Mouse (Mus musculus): ENCODE measurements around the gene Slc25a19. TPM values are rescaled to one million over a fixed set of nuclear protein-coding genes. Genes with fewer than 3 reads are reported as not detected.
A peak's percentile ranks its signal among the peaks of the same experiment; 100 is the strongest.

Slc25a19 gene
- polyA plus RNA-seq, 1 experiment from 2014 or later = 49.7 TPM

- Histone ChIP-seq H3K36me3 (ENCODE audit: insufficient read depth, low read length) (peaks cover 22% of the 10 kb centered on the region), H3K9ac (ENCODE audit: low read depth, low read length) (peak overlapping the region; percentile 77; the same call in 1 of the 2 replicates), H3K4me1 (replicated peaks; ENCODE audit: insufficient read depth, low read length) (peaks cover 18% of the 10 kb centered on the region; the same call in 1 of the 2 replicates), H3K27ac (peak overlapping the region; percentile 98), H3K4me3 (replicated peaks; ENCODE audit: low read depth, low read length) (peak overlapping the region; percentile 71), H3K9me3 (replicated peaks; ENCODE audit: low read length) (no peaks in the 10 kb centered on the region), H3K4me2 (ENCODE audit: low read length) (peak overlapping the region; percentile 83), H3K27me3 (ENCODE audit: insufficient read depth, low read length) (no peaks in the 10 kb centered on the region)
- WGBS = under 1% methylated on average over 16 of the region's 16 CpGs
- no peak for DNase-seq (ENCODE audit: low spot score)
- TF ChIP-seq CTCF (IDR thresholded peaks at IDR 0.05; ENCODE audit: low read depth) = no peak
- no peak for ATAC-seq (replicated peaks; ENCODE audit: low FRiP score, low read depth)
These were observed 14.8 kb downstream of the Slc25a19 start for GRCm38 (mm10) chr11:115613138-115613945.

- WGBS = under 1% methylated on average over 66 of the region's 80 CpGs
- peaks cover 26% of the 10 kb centered on the region for H3K36me3 ChIP-seq (ENCODE audit: insufficient read depth, low read length)
- DNase-seq (ENCODE audit: low spot score) = peak; percentile 91
These were observed 15.5 kb downstream of the Slc25a19 start, which contains the start of gene Mif4gd for GRCm38 (mm10) chr11:115612410-115613137. TSS of gene Mif4gd (minus strand) at chr11:115612969.

GRCm38 (mm10) chr11:115612059-115612409 lies 16.1 kb downstream of the Slc25a19 start:
- peak; percentile 9; the same call in 1 of the 2 replicates for ATAC-seq (replicated peaks; ENCODE audit: low FRiP score, low read depth)

More at GRCm38 (mm10) chr11:115612410-115613137, 15.5 kb downstream of the Slc25a19 start, which contains the start of gene Mif4gd:
- H3K4me2 ChIP-seq (ENCODE audit: low read length) = peak within 1 kb of the TSS; percentile 83
- peak; percentile 62 for TF ChIP-seq CTCF (IDR thresholded peaks at IDR 0.05; ENCODE audit: low read depth)
- H3K4me1 ChIP-seq (replicated peaks; ENCODE audit: insufficient read depth, low read length) = peaks cover 18% of the 10 kb centered on the region; the same call in 1 of the 2 replicates
- peak within 1 kb of the TSS; percentile 77 for H3K9ac ChIP-seq (ENCODE audit: low read depth, low read length)
- peak within 1 kb of the TSS; percentile 71 for H3K4me3 ChIP-seq (replicated peaks; ENCODE audit: low read depth, low read length)
- peak; percentile 75 for ATAC-seq (replicated peaks; ENCODE audit: low FRiP score, low read depth)
- no peaks in the 10 kb centered on the region for H3K9me3 ChIP-seq (replicated peaks; ENCODE audit: low read length)
- peak within 1 kb of the TSS; percentile 98 for H3K27ac ChIP-seq
- H3K27me3 ChIP-seq (ENCODE audit: insufficient read depth, low read length) = no peaks in the 10 kb centered on the region

GRCm38 (mm10) chr11:115611173-115611572 lies 16.9 kb downstream of the Slc25a19 start:
- Histone ChIP-seq H3K36me3 (ENCODE audit: insufficient read depth, low read length) (peaks cover 30% of the 10 kb centered on the region), H3K27me3 (ENCODE audit: insufficient read depth, low read length) (no peaks in the 10 kb centered on the region), H3K4me2 (ENCODE audit: low read length) (peak overlapping the region; percentile 83; the same call in 1 of the 2 replicates), H3K4me1 (replicated peaks; ENCODE audit: insufficient read depth, low read length) (peaks cover 18% of the 10 kb centered on the region; the same call in 1 of the 2 replicates), H3K27ac (no peak overlapping the region), H3K9ac (ENCODE audit: low read depth, low read length) (peak overlapping the region; percentile 77; the same call in 1 of the 2 replicates), H3K4me3 (replicated peaks; ENCODE audit: low read depth, low read length) (no peak overlapping the region), H3K9me3 (replicated peaks; ENCODE audit: low read length) (no peaks in the 10 kb centered on the region)
- WGBS = 43% methylated on average over 6 of the region's 6 CpGs
- TF ChIP-seq CTCF (IDR thresholded peaks at IDR 0.05; ENCODE audit: low read depth) = no peak
- DNase-seq (ENCODE audit: low spot score) (no peak), ATAC-seq (replicated peaks; ENCODE audit: low FRiP score, low read depth) (no peak)

More at GRCm38 (mm10) chr11:115612059-115612409, 16.1 kb downstream of the Slc25a19 start:
- H3K9me3 ChIP-seq (replicated peaks; ENCODE audit: low read length) = no peaks in the 10 kb centered on the region
- peak overlapping the region; percentile 83 for H3K4me2 ChIP-seq (ENCODE audit: low read length)
- peak; percentile 17; the same call in 1 of the 2 replicates for TF ChIP-seq CTCF (IDR thresholded peaks at IDR 0.05; ENCODE audit: low read depth)
- H3K27ac ChIP-seq = peak overlapping the region; percentile 98
- peaks cover 26% of the 10 kb centered on the region for H3K36me3 ChIP-seq (ENCODE audit: insufficient read depth, low read length)
- WGBS = under 1% methylated on average over 13 of the region's 13 CpGs
- DNase-seq (ENCODE audit: low spot score) = peak; percentile 71
- H3K27me3 ChIP-seq (ENCODE audit: insufficient read depth, low read length) = no peaks in the 10 kb centered on the region
- H3K4me3 ChIP-seq (replicated peaks; ENCODE audit: low read depth, low read length) = peak overlapping the region; percentile 71
- H3K9ac ChIP-seq (ENCODE audit: low read depth, low read length) = peak overlapping the region; percentile 77
- peaks cover 18% of the 10 kb centered on the region; the same call in 1 of the 2 replicates for H3K4me1 ChIP-seq (replicated peaks; ENCODE audit: insufficient read depth, low read length)

GRCm38 (mm10) chr11:115609576-115609975 lies 18.5 kb downstream of the Slc25a19 start:
- TF ChIP-seq CTCF (IDR thresholded peaks at IDR 0.05; ENCODE audit: low read depth) = no peak
- 0 out of 2 replicates have a peak overlapping the region, but pooled peaks have one; percentile 13 for H3K27ac ChIP-seq
- ATAC-seq (replicated peaks; ENCODE audit: low FRiP score, low read depth) = no peak
- no peak overlapping the region for H3K4me3 ChIP-seq (replicated peaks; ENCODE audit: low read depth, low read length)
- H3K9ac ChIP-seq (ENCODE audit: low read depth, low read length) = no peak overlapping the region
- peaks cover 21% of the 10 kb centered on the region; the same call in 1 of the 2 replicates for H3K4me1 ChIP-seq (replicated peaks; ENCODE audit: insufficient read depth, low read length)
- no peak overlapping the region for H3K4me2 ChIP-seq (ENCODE audit: low read length)
- H3K27me3 ChIP-seq (ENCODE audit: insufficient read depth, low read length) = no peaks in the 10 kb centered on the region
- H3K36me3 ChIP-seq (ENCODE audit: insufficient read depth, low read length) = peaks cover 32% of the 10 kb centered on the region
- H3K9me3 ChIP-seq (replicated peaks; ENCODE audit: low read length) = no peaks in the 10 kb centered on the region
- 81% methylated on average over 3 of the region's 3 CpGs for WGBS
- no peak for DNase-seq (ENCODE audit: low spot score)

All from kidney, postnatal 0 days (tissue).